Mouse (Mus musculus) liver, postnatal 0 days (tissue): Measurements from ENCODE around the gene Rhebl1. TPM values are rescaled to one million over a fixed set of nuclear protein-coding genes. Genes with fewer than 3 reads are reported as not detected.

Source experiments
- ATAC-seq: fragments of 200-750 bp; cut with Nextera tagmentation; 2 replicates; pipeline ENCODE4 v1.8.0; 2017; ENCODE audit warnings: mild to moderate bottlenecking, moderate library complexity
- DNase-seq: peaks from one replicate; pipeline ENCODE4 v3.0.0-alpha.2; 2016
- H3K27ac ChIP-seq: fragments of 300-500 bp; sonication (generic); 2 replicates; pipeline ENCODE4 v1.5.1; 2014; ENCODE audit warnings: antibody characterized with exemption, moderate library complexity, mild to moderate bottlenecking, low read depth
- H3K27me3 ChIP-seq: fragments of 300-500 bp; sonication (generic); 2 replicates; pipeline ENCODE4 v1.6.1; 2014; ENCODE audit warnings: low read length, control low read depth, mixed read lengths; ENCODE audit not compliant: insufficient read depth
- H3K36me3 ChIP-seq: fragments of 300-500 bp; sonication (generic); replicated peaks from 2 replicates; pipeline ENCODE4 v1.6.1; 2014; ENCODE audit warnings: mild to moderate bottlenecking, control low read depth, low read length, moderate library complexity, mixed read lengths; ENCODE audit not compliant: insufficient read depth
- H3K4me1 ChIP-seq: fragments of 300-500 bp; sonication (generic); 2 replicates; pipeline ENCODE4 v1.6.1; 2014; ENCODE audit warnings: antibody characterized with exemption, mild to moderate bottlenecking, control low read depth; ENCODE audit not compliant: insufficient read depth
- H3K4me2 ChIP-seq: fragments of 300-500 bp; sonication (generic); 2 replicates; pipeline ENCODE4 v1.6.1; 2014; ENCODE audit warnings: low read depth, mild to moderate bottlenecking, low read length, moderate library complexity, mixed read lengths
- H3K4me3 ChIP-seq: fragments of 300-500 bp; sonication (generic); 2 replicates; pipeline ENCODE4 v1.5.1; 2014; ENCODE audit warnings: low read depth, low read length
- H3K9ac ChIP-seq: fragments of 300-500 bp; sonication (generic); replicated peaks from 2 replicates; pipeline ENCODE4 v1.6.1; 2014; ENCODE audit warnings: mild to moderate bottlenecking, moderate library complexity
- H3K9me3 ChIP-seq: fragments of 300-500 bp; sonication (generic); 2 replicates; pipeline ENCODE4 v1.6.1; 2016; ENCODE audit warnings: mild to moderate bottlenecking, control low read depth, low read length, mixed read lengths
- CTCF ChIP-seq: sonication (generic); IDR thresholded peaks from 2 replicates; pipeline ENCODE4 v1.5.1; 2016; ENCODE audit warnings: antibody characterized with exemption, low read depth
- EP300 ChIP-seq: IDR thresholded peaks from 2 replicates; pipeline ENCODE4 v1.6.1; 2016; ENCODE audit warnings: antibody characterized with exemption, low read depth, mild to moderate bottlenecking
- WGBS: fragments of 180-500 bp; shearing (Covaris S2); extraction: QIAGEN DNeasy Blood & Tissue Kit; methylation state at CpG from one replicate; pipeline ENCODE4 v1.1.7; 2014; ENCODE audit not compliant: insufficient replicate concordance; 5-methylcytosine and 5-hydroxymethylcytosine counted together
- polyA plus RNA-seq: library from polyadenylated mRNA; unstranded; fragments of >200 nt; fragmentation: Nextera tagmentation; extraction: Ambion mirVana; gene quantifications from 2 replicates; pipeline ENCODE4 v1.2.1, GENCODE M21; 2015

Rhebl1 gene
- polyA plus RNA-seq, 1 experiment from 2014 or later: 1.4 TPM

GRCm38 (mm10) chr15:98849956-98850600 lies 44.3 kb downstream of the Rhebl1 start:
- no peaks in the 10 kb centered on the region for H3K9me3 ChIP-seq
- no peaks in the 10 kb centered on the region for H3K4me1 ChIP-seq
- DNase-seq: no peak
- TF ChIP-seq CTCF (no peak), EP300 (no peak)
- no peak overlapping the region for H3K9ac ChIP-seq
- H3K27me3 ChIP-seq: no peaks in the 10 kb centered on the region
- no peak overlapping the region for H3K4me2 ChIP-seq
- no peak overlapping the region for H3K4me3 ChIP-seq
- peaks cover 98% of the 10 kb centered on the region for H3K36me3 ChIP-seq
- H3K27ac ChIP-seq: no peak overlapping the region
- no peak for ATAC-seq
- WGBS: 85% methylated on average over 16 of the region's 16 CpGs

GRCm38 (mm10) chr15:98849165-98849564 lies 45.2 kb downstream of the Rhebl1 start:
- Histone ChIP-seq H3K4me3 (no peak overlapping the region), H3K36me3 (peaks cover 98% of the 10 kb centered on the region), H3K4me2 (no peak overlapping the region), H3K4me1 (no peaks in the 10 kb centered on the region), H3K27me3 (no peaks in the 10 kb centered on the region), H3K9me3 (no peaks in the 10 kb centered on the region), H3K9ac (no peak overlapping the region), H3K27ac (no peak overlapping the region)
- DNase-seq (no peak), ATAC-seq (no peak)
- WGBS: 90% methylated on average over 10 of the region's 11 CpGs
- TF ChIP-seq EP300 (no peak), CTCF (no peak)

- 86% methylated on average over 8 of the region's 8 CpGs for WGBS
Observed at GRCm38 (mm10) chr15:98846140-98846539, 48.2 kb downstream of the Rhebl1 start.

GRCm38 (mm10) chr15:98845149-98845548 lies 49.2 kb downstream of the Rhebl1 start:
- 92% methylated on average over 2 of the region's 2 CpGs for WGBS
- TF ChIP-seq EP300 (no peak), CTCF (no peak)
- ATAC-seq (no peak), DNase-seq (no peak)
- H3K9ac ChIP-seq: no peak overlapping the region
- no peak overlapping the region for H3K4me3 ChIP-seq
- H3K27ac ChIP-seq: no peak overlapping the region
- H3K4me2 ChIP-seq: no peak overlapping the region
- peaks cover 92% of the 10 kb centered on the region for H3K36me3 ChIP-seq
- no peaks in the 10 kb centered on the region for H3K4me1 ChIP-seq
- H3K27me3 ChIP-seq: no peaks in the 10 kb centered on the region
- no peaks in the 10 kb centered on the region for H3K9me3 ChIP-seq

More at GRCm38 (mm10) chr15:98846140-98846539, 48.2 kb downstream of the Rhebl1 start:
- no peak overlapping the region for H3K9ac ChIP-seq
- H3K27ac ChIP-seq: no peak overlapping the region
- H3K4me3 ChIP-seq: no peak overlapping the region
- peaks cover 92% of the 10 kb centered on the region for H3K36me3 ChIP-seq
- ATAC-seq: no peak
- no peak for TF ChIP-seq CTCF
- TF ChIP-seq EP300: no peak
- H3K4me2 ChIP-seq: no peak overlapping the region
- H3K27me3 ChIP-seq: no peaks in the 10 kb centered on the region
- H3K4me1 ChIP-seq: no peaks in the 10 kb centered on the region
- no peak for DNase-seq
- H3K9me3 ChIP-seq: no peaks in the 10 kb centered on the region

- Histone ChIP-seq H3K27me3 (no peaks in the 10 kb centered on the region), H3K4me2 (no peak overlapping the region), H3K4me3 (no peak overlapping the region), H3K36me3 (peaks cover 92% of the 10 kb centered on the region), H3K9ac (no peak overlapping the region), H3K27ac (no peak overlapping the region), H3K4me1 (no peaks in the 10 kb centered on the region), H3K9me3 (no peaks in the 10 kb centered on the region)
- DNase-seq: no peak
- no peak for ATAC-seq
- WGBS: 90% methylated on average over 11 of the region's 11 CpGs
- TF ChIP-seq CTCF (no peak), EP300 (no peak)
Observed at GRCm38 (mm10) chr15:98843595-98844223, 50.6 kb downstream of the Rhebl1 start.

- Histone ChIP-seq H3K4me3 (no peak overlapping the region), H3K9ac (no peak overlapping the region), H3K27ac (no peak overlapping the region), H3K4me1 (peaks cover 10% of the 10 kb centered on the region), H3K4me2 (no peak overlapping the region), H3K27me3 (no peaks in the 10 kb centered on the region), H3K9me3 (no peaks in the 10 kb centered on the region), H3K36me3 (peaks cover 92% of the 10 kb centered on the region)
- ATAC-seq: no peak
- TF ChIP-seq CTCF (no peak), EP300 (no peak)
- 91% methylated on average over 30 of the region's 30 CpGs for WGBS
- DNase-seq: no peak
Observed at GRCm38 (mm10) chr15:98839671-98840585, 54.4 kb downstream of the Rhebl1 start.
